8 mouse cellular contexts compared by ENCODE assay signal in genomic region chr10:14056584-14057451, GRCm38 (mm10).
DNase-seq lines count a peak whose midpoint lies in the region.

No protein-coding gene starts in this region.

- intact Hi-C loops in gastrocnemius, postnatal 36 days (cut with DNase I): no loop called here
- intact Hi-C loops in left cerebral cortex, postnatal 25 days (cut with DNase I): loop anchor here (5.0 kb wide), 3 partner anchors 60 to 265 kb away; no protein-coding TSS in a partner anchor

- DNase-seq in urinary bladder, postnatal 25 days (ENCODE audit: low spot score): peak; percentile 22
- no peak for DNase-seq in urinary bladder, postnatal 10 days (ENCODE audit: low spot score)
- peak; percentile 79 to 86 for DNase-seq in cerebellum, postnatal 14 days
- DNase-seq in gastrocnemius, postnatal 36 days: peak; percentile 57 to 81
- DNase-seq in induced T-regulatory cell, adult 2 months (ENCODE audit: low read depth): peak; percentile 73
- DNase-seq in lung, postnatal 36 days: peak; percentile 64
- DNase-seq in skeletal muscle tissue, adult 2 months (ENCODE audit: low read depth, low spot score): peak; percentile 84
- no peak for DNase-seq in left cerebral cortex, postnatal 25 days (ENCODE audit: low spot score in 2 of 2)

Comparison
In these comparisons a context has a peak if more than half of its experiments do, and no peak if none do; other contexts are left out.
1. DNase-seq: peak in urinary bladder, postnatal 25 days (single experiment), cerebellum, postnatal 14 days (2 of 2), gastrocnemius, postnatal 36 days (2 of 2), induced T-regulatory cell, adult 2 months (single experiment), lung, postnatal 36 days (single experiment) and skeletal muscle tissue, adult 2 months (single experiment); none in urinary bladder, postnatal 10 days (single experiment) and left cerebral cortex, postnatal 25 days (0 of 2).